Mouse (Mus musculus) ES-Bruce4 (cell line): Measurements from ENCODE around the gene Stard5. TPM values are rescaled to one million over a fixed set of nuclear protein-coding genes. Genes with fewer than 3 reads are reported as not detected.

Experiments used
- H3K27ac ChIP-seq: 2 replicates; pipeline ENCODE4 v1.5.1; 2012; ENCODE audit warnings: low read length, inconsistent platforms; ENCODE audit not compliant: insufficient read depth
- H3K27me3 ChIP-seq: 2 replicates; pipeline ENCODE4 v1.6.1; 2012; ENCODE audit warnings: mild to moderate bottlenecking, low read length, inconsistent platforms; ENCODE audit not compliant: control insufficient read depth, poor library complexity, insufficient read depth, severe bottlenecking
- H3K36me3 ChIP-seq: 2 replicates; pipeline ENCODE4 v1.6.1; 2012; ENCODE audit warnings: inconsistent platforms, mild to moderate bottlenecking, low read length, moderate library complexity; ENCODE audit not compliant: control insufficient read depth, poor library complexity, insufficient read depth, severe bottlenecking
- H3K4me1 ChIP-seq: one replicate; pipeline ENCODE4 v1.8.1; 2011; ENCODE audit warnings: low read length; ENCODE audit not compliant: control insufficient read depth, insufficient read depth
- H3K4me3 ChIP-seq: 2 replicates; pipeline ENCODE4 v1.5.1; 2011; ENCODE audit warnings: low read depth, mild to moderate bottlenecking, low read length
- H3K9ac ChIP-seq: 2 replicates; pipeline ENCODE4 v1.6.1; 2012; ENCODE audit warnings: low read depth, mild to moderate bottlenecking, inconsistent platforms; ENCODE audit not compliant: poor library complexity, severe bottlenecking
- H3K9me3 ChIP-seq: replicated peaks from 2 replicates; pipeline ENCODE4 v1.6.1; 2012; ENCODE audit warnings: mild to moderate bottlenecking, low read length, inconsistent platforms; ENCODE audit not compliant: control insufficient read depth, poor library complexity, insufficient read depth, severe bottlenecking
- CTCF ChIP-seq: IDR thresholded peaks from one replicate; pipeline ENCODE4 v1.8.1; 2011; ENCODE audit warnings: low read depth, low read length
- EP300 ChIP-seq: IDR thresholded peaks from 2 replicates; pipeline ENCODE4 v1.6.1; 2011; ENCODE audit warnings: low read depth, low read length; ENCODE audit not compliant: insufficient read depth
- POLR2A ChIP-seq: IDR thresholded peaks from one replicate; pipeline ENCODE4 v1.8.1; 2011; ENCODE audit warnings: low read length; ENCODE audit not compliant: insufficient read depth
- polyA plus RNA-seq: library from polyadenylated mRNA; stranded (reverse); fragments of >200 nt; gene quantifications from 2 replicates; pipeline ENCODE4 v1.2.4, GENCODE M21; 2011; ENCODE audit warnings: low read depth; ENCODE audit not compliant: missing spikeins, insufficient read depth, insufficient read length

The Stard5 gene
- polyA plus RNA-seq, 1 experiment: 16.0 TPM

DNA sequence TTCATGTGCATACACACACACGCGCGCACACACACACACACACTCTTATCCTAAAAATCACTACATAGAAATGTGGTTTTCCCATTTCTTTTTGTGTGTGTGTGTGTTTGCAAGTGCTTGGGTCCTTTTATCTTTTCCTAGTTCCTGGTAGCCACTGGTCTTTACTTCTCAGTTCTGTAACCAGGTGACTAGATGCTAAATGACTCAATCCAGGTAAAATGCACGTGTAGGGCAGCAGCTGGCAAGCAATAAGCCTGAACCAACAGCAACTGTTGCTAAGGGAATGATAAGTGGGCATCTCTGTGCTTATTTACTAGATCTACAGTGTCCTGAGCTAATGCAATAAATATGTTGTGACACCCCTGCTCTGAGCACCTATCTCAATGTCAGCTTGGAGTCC, 4.4 kb upstream of the Stard5 start:
- no peak for TF ChIP-seq CTCF
- TF ChIP-seq POLR2A: no peak
- no peak for TF ChIP-seq EP300
- H3K4me3 ChIP-seq: no peak overlapping the region

GRCm38 (mm10) chr7:83631073-83631827, 509 bp upstream of the Stard5 start:
- no peak overlapping the region for H3K27ac ChIP-seq
- no peaks in the 10 kb centered on the region for H3K9me3 ChIP-seq
- peak overlapping the region; percentile 29 for H3K9ac ChIP-seq
- no peaks in the 10 kb centered on the region for H3K27me3 ChIP-seq
- no peaks in the 10 kb centered on the region for H3K4me1 ChIP-seq
- H3K4me3 ChIP-seq: peak overlapping the region; percentile 63
- TF ChIP-seq EP300 (no peak), POLR2A (no peak), CTCF (no peak)
- H3K36me3 ChIP-seq: 0 out of 2 replicates have a peak, but pooled peaks cover 3% of the 10 kb centered on the region

More for the DNA sequence above, 4.4 kb upstream of the Stard5 start:
- Histone ChIP-seq H3K9me3 (no peaks in the 10 kb centered on the region), H3K36me3 (no peaks in the 10 kb centered on the region), H3K27ac (no peak overlapping the region), H3K9ac (no peak overlapping the region), H3K27me3 (no peaks in the 10 kb centered on the region), H3K4me1 (no peaks in the 10 kb centered on the region)

GRCm38 (mm10) chr7:83632682-83633120, 942 bp downstream of the Stard5 start:
- peaks cover 3% of the 10 kb centered on the region; the same call in 1 of the 2 replicates for H3K36me3 ChIP-seq
- no peaks in the 10 kb centered on the region for H3K27me3 ChIP-seq
- no peaks in the 10 kb centered on the region for H3K4me1 ChIP-seq
- H3K9ac ChIP-seq: no peak overlapping the region
- H3K9me3 ChIP-seq: no peaks in the 10 kb centered on the region
- no peak overlapping the region for H3K27ac ChIP-seq
- no peak for TF ChIP-seq CTCF
- TF ChIP-seq POLR2A: no peak
- no peak for TF ChIP-seq EP300
- peak overlapping the region; percentile 78; the same call in 1 of the 2 replicates for H3K4me3 ChIP-seq

GRCm38 (mm10) chr7:83633856-83634255, 2.1 kb downstream of the Stard5 start:
- no peak overlapping the region for H3K4me3 ChIP-seq
- H3K9ac ChIP-seq: no peak overlapping the region
- no peak for TF ChIP-seq EP300
- TF ChIP-seq CTCF: no peak
- no peak for TF ChIP-seq POLR2A
- no peaks in the 10 kb centered on the region for H3K4me1 ChIP-seq
- no peaks in the 10 kb centered on the region for H3K9me3 ChIP-seq
- H3K36me3 ChIP-seq: peaks cover 3% of the 10 kb centered on the region; the same call in 1 of the 2 replicates
- H3K27ac ChIP-seq: no peak overlapping the region
- no peaks in the 10 kb centered on the region for H3K27me3 ChIP-seq

- no peaks in the 10 kb centered on the region for H3K9me3 ChIP-seq
- peaks cover 6% of the 10 kb centered on the region for H3K36me3 ChIP-seq
- no peaks in the 10 kb centered on the region for H3K27me3 ChIP-seq
- H3K4me1 ChIP-seq: no peaks in the 10 kb centered on the region
- TF ChIP-seq EP300 (no peak), POLR2A (no peak), CTCF (no peak)
- no peak overlapping the region for H3K9ac ChIP-seq
- H3K27ac ChIP-seq: no peak overlapping the region
- no peak overlapping the region for H3K4me3 ChIP-seq
Measured at GRCm38 (mm10) chr7:83635726-83636125, 4.0 kb downstream of the Stard5 start.

DNA sequence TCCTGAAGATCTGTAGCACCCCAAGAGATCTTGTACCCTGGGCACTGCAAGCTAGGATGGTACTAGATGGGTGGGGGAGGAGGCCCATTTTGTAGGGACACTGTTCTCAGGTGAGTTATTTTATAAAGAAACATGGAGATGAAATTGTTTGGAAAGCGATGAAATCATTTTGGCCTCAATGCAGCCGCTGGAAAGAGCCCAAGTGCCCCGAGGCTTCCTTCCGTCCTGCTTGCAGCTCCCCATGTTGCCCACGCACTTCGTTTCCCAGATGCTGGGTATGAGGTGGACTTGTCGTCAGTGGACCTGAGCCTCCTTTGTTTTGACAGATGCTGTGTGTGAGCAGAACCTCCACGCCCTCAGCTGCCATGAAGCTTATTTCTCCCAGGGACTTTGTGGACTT, 4.7 kb downstream of the Stard5 start:
- peaks cover 8% of the 10 kb centered on the region for H3K36me3 ChIP-seq
- H3K27ac ChIP-seq: no peak overlapping the region
- peaks cover 2% of the 10 kb centered on the region for H3K4me1 ChIP-seq
- H3K27me3 ChIP-seq: no peaks in the 10 kb centered on the region
- TF ChIP-seq EP300 (no peak), POLR2A (no peak), CTCF (no peak)
- no peak overlapping the region for H3K9ac ChIP-seq
- H3K4me3 ChIP-seq: no peak overlapping the region
- no peaks in the 10 kb centered on the region for H3K9me3 ChIP-seq
